Mouse (Mus musculus) 3134 (cell line): ENCODE measurements around the gene Cpt1c.
"Not testable (repeated sequence)": the region's sequence is repeated elsewhere in the genome, so short reads cannot be mapped to it uniquely, and the experiment has no call there.

Source experiments
- DNase-seq: peaks from one replicate; pipeline ENCODE4 v3.0.0-alpha.2; 2011; ENCODE audit warnings: low spot score; ENCODE audit not compliant: insufficient read length; ENCODE audit errors: extremely low read depth

The Cpt1c gene

GRCm38 (mm10) chr7:44974383-44975116 lies at the start of gene Cpt1c:
TSS of gene Cpt1c (minus strand) at chr7:44974851.
- peak; percentile 44 for DNase-seq

- DNase-seq, result not testable (repeated sequence)
Observed at GRCm38 (mm10) chr7:45023711-45024110, 49.1 kb upstream of the Cpt1c start.

GRCm38 (mm10) chr7:45020225-45020624 lies 45.6 kb upstream of the Cpt1c start:
- DNase-seq, result no peak

GRCm38 (mm10) chr7:45019031-45019571 lies 44.5 kb upstream of the Cpt1c start:
- DNase-seq, result peak; percentile 84

- peak; percentile 95 for DNase-seq
Observed at GRCm38 (mm10) chr7:45017242-45018061, 42.8 kb upstream of the Cpt1c start, which contains the start of gene Rras. TSS of gene Rras (plus strand) at chr7:45017961.

GRCm38 (mm10) chr7:45016761-45017160 lies 42.1 kb upstream of the Cpt1c start:
- DNase-seq, result no peak

GRCm38 (mm10) chr7:45015957-45016612 lies 41.4 kb upstream of the Cpt1c start, which contains the start of gene Scaf1:
TSS of gene Scaf1 (minus strand) at chr7:45016363.
- DNase-seq, result peak; percentile 99

GRCm38 (mm10) chr7:45015344-45015956 lies 40.8 kb upstream of the Cpt1c start:
- DNase-seq, result no peak

- no peak for DNase-seq
Observed at GRCm38 (mm10) chr7:45014096-45014451, 39.4 kb upstream of the Cpt1c start.

- DNase-seq, result no peak
Observed at GRCm38 (mm10) chr7:45013366-45014095, 38.9 kb upstream of the Cpt1c start.

GRCm38 (mm10) chr7:45012824-45013223 lies 38.2 kb upstream of the Cpt1c start:
- no peak for DNase-seq

GRCm38 (mm10) chr7:45012011-45012410 lies 37.4 kb upstream of the Cpt1c start:
- no peak for DNase-seq

- no peak for DNase-seq
Observed at GRCm38 (mm10) chr7:45008411-45008810, 33.8 kb upstream of the Cpt1c start.

GRCm38 (mm10) chr7:45007846-45008245 lies 33.2 kb upstream of the Cpt1c start:
- no peak for DNase-seq

GRCm38 (mm10) chr7:45007141-45007540 lies 32.5 kb upstream of the Cpt1c start:
- no peak for DNase-seq

GRCm38 (mm10) chr7:45006503-45006902 lies 31.9 kb upstream of the Cpt1c start:
- no peak for DNase-seq

- DNase-seq, result no peak
Observed at GRCm38 (mm10) chr7:45005321-45005992, 30.8 kb upstream of the Cpt1c start.

GRCm38 (mm10) chr7:45004546-45004945 lies 29.9 kb upstream of the Cpt1c start:
- DNase-seq, result no peak

- DNase-seq, result peak; percentile 56
Observed at GRCm38 (mm10) chr7:45002440-45002839, 27.8 kb upstream of the Cpt1c start.
